Mouse (Mus musculus): ENCODE measurements around the gene Ccsap.

DNA sequence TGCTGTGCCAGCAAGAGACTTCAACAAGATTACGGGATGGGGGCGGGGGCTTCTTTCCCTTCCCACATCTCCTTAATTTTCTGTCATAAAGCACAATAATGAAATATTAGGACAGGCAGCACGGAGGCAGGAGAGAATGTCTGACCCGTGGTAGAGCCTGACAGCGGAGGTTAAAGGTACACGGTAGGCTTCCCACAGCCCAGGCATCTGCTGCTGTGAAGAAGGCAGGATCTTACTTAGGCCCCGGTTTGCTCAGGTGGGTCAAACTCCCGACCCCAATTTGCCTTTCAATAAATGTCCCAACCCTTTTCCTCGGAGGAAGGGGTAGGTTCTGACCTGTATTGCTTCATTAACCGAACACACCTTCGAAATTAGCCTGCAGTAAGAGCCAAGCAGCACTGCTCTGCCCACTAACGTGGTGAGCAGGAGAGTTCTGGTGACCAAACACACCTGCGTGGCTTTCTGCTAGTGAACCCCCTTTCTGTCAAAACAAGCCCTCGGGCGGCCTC, 54.7 kb downstream of the Ccsap start:
- TF ChIP-seq POLR2A (IDR thresholded peaks at IDR 0.05; ENCODE audit: borderline replicate concordance, insufficient read depth, low read length) (no peak), CTCF (IDR thresholded peaks at IDR 0.05; ENCODE audit: borderline replicate concordance, insufficient read depth, low read depth, low read length) (no peak)

All from cerebellum, adult 2 months (tissue).